In the genomic region with DNA sequence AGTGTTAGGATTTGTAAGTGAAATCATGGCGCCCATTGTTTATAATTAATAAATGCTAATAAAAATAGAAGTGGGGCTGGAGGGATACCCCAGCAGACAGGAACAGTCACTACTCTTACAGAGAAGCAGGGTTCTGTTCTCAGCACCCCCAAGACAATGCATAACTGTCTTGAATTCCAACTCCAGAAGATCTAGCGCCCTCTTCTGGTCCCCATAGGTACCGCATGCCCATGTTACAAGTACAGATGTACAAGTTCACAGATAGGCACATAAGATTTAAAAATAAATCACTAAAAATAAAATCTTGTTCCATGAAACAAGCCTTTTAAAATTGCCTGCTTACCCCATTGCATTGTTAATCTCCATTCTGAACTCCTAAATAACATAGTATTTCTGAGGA, we compare ENCODE assay signal across 13 mouse cellular contexts.
DNase-seq lines count a peak whose midpoint lies in the region; ATAC-seq and TF ChIP-seq lines count a peak whose summit lies in the region.
"Had no signal": no experiment of that assay in that cellular context is flagged by ENCODE, and none has a peak within 500 bp of the region (broad histone marks: within the 10 kb centered on the region; RNA-seq: fewer than 3 reads in every experiment).

No protein-coding gene starts in this region.

- WGBS in limb, embryonic 10.5 days, result 84% methylated on average over 3 of the region's 3 CpGs

- peaks cover 16% of the 10 kb centered on the region for H3K36me3 ChIP-seq in limb, embryonic 10.5 days
- H3K36me3 ChIP-seq: neural tube, embryonic 15.5 days had no signal

- ATAC-seq in inflammation-experienced regulatory T-cells, adult 6 months, result no peak

- H3K4me1 ChIP-seq in limb, embryonic 10.5 days, result peaks cover 9% of the 10 kb centered on the region
- H3K4me1 ChIP-seq: hindbrain, embryonic 10.5 days; neural tube, embryonic 15.5 days had no signal

- no peak overlapping the region for H3K4me3 ChIP-seq in left cerebral cortex, adult 2 months
- H3K4me3 ChIP-seq in limb, embryonic 10.5 days, result no peak overlapping the region
- H3K4me3 ChIP-seq: hindbrain, embryonic 10.5 days; limb, embryonic 13.5 days; neural tube, embryonic 15.5 days had no signal

- no peaks in the 10 kb centered on the region for H3K27me3 ChIP-seq in limb, embryonic 10.5 days (ENCODE audit: low read depth, poor library complexity, severe bottlenecking)
- H3K27me3 ChIP-seq: limb, embryonic 13.5 days; neural tube, embryonic 15.5 days had no signal

- H3K9me3 ChIP-seq in limb, embryonic 10.5 days (replicated peaks), result no peaks in the 10 kb centered on the region
- H3K9me3 ChIP-seq: hindbrain, embryonic 10.5 days; neural tube, embryonic 15.5 days had no signal

- no peak overlapping the region for H3K27ac ChIP-seq in left cerebral cortex, adult 2 months
- no peak overlapping the region for H3K27ac ChIP-seq in limb, embryonic 10.5 days
- H3K27ac ChIP-seq: hindbrain, embryonic 10.5 days; limb, embryonic 13.5 days; neural tube, embryonic 15.5 days had no signal

- intact Hi-C loops in left cerebral cortex, adult 2 months (cut with DNase I), result no loop called here

- peak; percentile 40 for TF ChIP-seq CTCF in left cerebral cortex, adult 2 months (IDR thresholded peaks at IDR 0.05)

- peak; percentile 19 for DNase-seq in adrenal gland, postnatal 14 days
- no peak for DNase-seq in adrenal gland, adult (ENCODE audit: inconsistent age in 2 of 2, low spot score in 1 of 2)
- DNase-seq in left cerebral cortex, adult 2 months (ENCODE audit: extremely low spot score in 1 of 2, low spot score in 2 of 2), result no peak
- DNase-seq in left cerebral cortex, adult 9 months (ENCODE audit: low spot score in 2 of 2), result no peak
- peak; percentile 13 to 20 for DNase-seq in CD8-positive naive resting alpha-beta T cell, adult 2 months (ENCODE audit: low read depth in 2 of 2, low spot score in 2 of 2)
- DNase-seq in induced T-regulatory cell, adult 2 months (ENCODE audit: low read depth), result peak; percentile 66
- no peak for DNase-seq in limb, embryonic 10.5 days (ENCODE audit: low spot score)
- DNase-seq: adrenal gland, postnatal 36 days; gastrocnemius, postnatal 10 days had no signal

Comparison
In these comparisons a context has a peak if more than half of its experiments do, and no peak if none do; other contexts are left out.
1. DNase-seq: peak in adrenal gland, postnatal 14 days (single experiment), CD8-positive naive resting alpha-beta T cell, adult 2 months (2 of 2) and induced T-regulatory cell, adult 2 months (single experiment); none in adrenal gland, adult (0 of 2), left cerebral cortex, adult 2 months (0 of 2), left cerebral cortex, adult 9 months (0 of 2) and limb, embryonic 10.5 days (single experiment).